Mouse (Mus musculus) hindbrain, embryonic 12.5 days (tissue): ENCODE results near the gene Olfr1089. TPM values are rescaled to one million over a fixed set of nuclear protein-coding genes. Genes with fewer than 3 reads are reported as not detected.

ENCODE experiments used
- ATAC-seq: fragments of 200-750 bp; cut with Nextera tagmentation; 2 replicates; pipeline ENCODE4 v1.8.0; 2017; ENCODE audit warnings: moderate TSS enrichment; ENCODE audit not compliant: low FRiP score
- H3K27ac ChIP-seq: fragments of 300-500 bp; sonication (generic); 2 replicates; pipeline ENCODE4 v1.5.1; 2016; ENCODE audit warnings: mild to moderate bottlenecking
- H3K27me3 ChIP-seq: fragments of 300-500 bp; sonication (generic); 2 replicates; pipeline ENCODE4 v1.6.1; 2016; ENCODE audit warnings: mild to moderate bottlenecking
- H3K36me3 ChIP-seq: fragments of 300-500 bp; sonication (generic); 2 replicates; pipeline ENCODE4 v1.6.1; 2016; ENCODE audit warnings: mild to moderate bottlenecking
- H3K4me1 ChIP-seq: fragments of 300-500 bp; sonication (generic); 2 replicates; pipeline ENCODE4 v1.6.1; 2016
- H3K4me2 ChIP-seq: fragments of 300-500 bp; sonication (generic); replicated peaks from 2 replicates; pipeline ENCODE4 v1.6.1; 2016; ENCODE audit warnings: mild to moderate bottlenecking
- H3K4me3 ChIP-seq: fragments of 300-500 bp; sonication (generic); 2 replicates; pipeline ENCODE4 v1.5.1; 2016; ENCODE audit warnings: mild to moderate bottlenecking
- H3K9ac ChIP-seq: fragments of 300-500 bp; sonication (generic); 2 replicates; pipeline ENCODE4 v1.6.1; 2016; ENCODE audit warnings: mild to moderate bottlenecking, moderate library complexity
- H3K9me3 ChIP-seq: fragments of 300-500 bp; sonication (generic); replicated peaks from 2 replicates; pipeline ENCODE4 v1.6.1; 2016; ENCODE audit warnings: mild to moderate bottlenecking
- WGBS: fragments of 180-500 bp; shearing (Covaris S2); methylation state at CpG from one replicate; pipeline ENCODE4 v1.1.7; 2016; 5-methylcytosine and 5-hydroxymethylcytosine counted together
- polyA plus RNA-seq: library from polyadenylated mRNA; unstranded; fragments of >200 nt; fragmentation: Nextera tagmentation; extraction: Ambion mirVana; gene quantifications from 2 replicates; pipeline ENCODE4 v1.2.1, GENCODE M21; 2016

Olfr1089 gene
- polyA plus RNA-seq = not detected in 2 replicates

GRCm38 (mm10) chr2:86733601-86734000 is at the start of gene Olfr1089:
Olfr1089 (minus strand) TSS chr2:86733701.
- H3K27me3 ChIP-seq = no peaks in the 10 kb centered on the region
- no peak within 1 kb of the TSS for H3K4me3 ChIP-seq
- H3K9ac ChIP-seq = no peak within 1 kb of the TSS
- no peak for ATAC-seq
- H3K9me3 ChIP-seq = no peaks in the 10 kb centered on the region
- no peak within 1 kb of the TSS for H3K4me2 ChIP-seq
- no peak within 1 kb of the TSS for H3K27ac ChIP-seq
- H3K4me1 ChIP-seq = no peaks in the 10 kb centered on the region
- no peaks in the 10 kb centered on the region for H3K36me3 ChIP-seq

DNA sequence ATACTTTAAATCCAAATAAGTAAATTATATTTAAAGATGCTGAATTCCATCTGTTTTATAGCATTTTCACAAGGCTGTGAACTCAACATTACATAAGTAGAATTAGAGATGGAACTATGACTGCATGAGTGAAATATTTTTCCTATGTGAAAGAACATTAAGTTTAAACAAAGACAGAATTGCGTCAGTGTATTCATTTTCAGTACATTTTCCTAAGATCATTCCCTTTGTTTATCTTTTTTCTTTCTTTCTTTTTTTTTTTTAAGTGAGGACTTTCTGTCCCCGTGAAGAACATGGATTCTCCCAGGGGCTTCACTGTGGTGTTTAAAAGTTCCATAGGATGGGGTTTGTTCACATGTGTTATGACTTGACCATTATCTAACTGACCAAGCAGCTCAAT is 48.7 kb upstream of the Olfr1089 start, which contains the start of gene Olfr1093:
Olfr1093 (plus strand) TSS at position 301 of the 400 bp plus-strand sequence.
- H3K4me3 ChIP-seq = no peak within 1 kb of the TSS
- no peaks in the 10 kb centered on the region for H3K4me1 ChIP-seq
- ATAC-seq = no peak
- H3K9me3 ChIP-seq = no peaks in the 10 kb centered on the region
- H3K36me3 ChIP-seq = no peaks in the 10 kb centered on the region
- no peak within 1 kb of the TSS for H3K9ac ChIP-seq
- no peak within 1 kb of the TSS for H3K27ac ChIP-seq
- no peaks in the 10 kb centered on the region for H3K27me3 ChIP-seq
- WGBS = 85% methylated on average over 2 of the region's 2 CpGs
- H3K4me2 ChIP-seq = no peak within 1 kb of the TSS

- Histone ChIP-seq H3K9me3 (no peaks in the 10 kb centered on the region), H3K4me2 (no peak overlapping the region), H3K4me1 (no peaks in the 10 kb centered on the region), H3K27ac (no peak overlapping the region), H3K27me3 (no peaks in the 10 kb centered on the region), H3K4me3 (no peak overlapping the region), H3K36me3 (no peaks in the 10 kb centered on the region), H3K9ac (no peak overlapping the region)
- ATAC-seq = no peak
- 96% methylated on average over 6 of the region's 6 CpGs for WGBS
Observed at GRCm38 (mm10) chr2:86761050-86761449, 27.5 kb upstream of the Olfr1089 start.

GRCm38 (mm10) chr2:86758893-86759292 is 25.4 kb upstream of the Olfr1089 start, which contains the start of gene Olfr1090:
Olfr1090 (minus strand) TSS chr2:86758993.
- H3K27ac ChIP-seq = no peak within 1 kb of the TSS
- H3K4me2 ChIP-seq = no peak within 1 kb of the TSS
- H3K9me3 ChIP-seq = no peaks in the 10 kb centered on the region
- no peaks in the 10 kb centered on the region for H3K4me1 ChIP-seq
- H3K9ac ChIP-seq = no peak within 1 kb of the TSS
- no peak within 1 kb of the TSS for H3K4me3 ChIP-seq
- ATAC-seq = no peak
- no peaks in the 10 kb centered on the region for H3K27me3 ChIP-seq
- no peaks in the 10 kb centered on the region for H3K36me3 ChIP-seq
- WGBS = 100% methylated on average over 1 of the region's 1 CpGs

DNA sequence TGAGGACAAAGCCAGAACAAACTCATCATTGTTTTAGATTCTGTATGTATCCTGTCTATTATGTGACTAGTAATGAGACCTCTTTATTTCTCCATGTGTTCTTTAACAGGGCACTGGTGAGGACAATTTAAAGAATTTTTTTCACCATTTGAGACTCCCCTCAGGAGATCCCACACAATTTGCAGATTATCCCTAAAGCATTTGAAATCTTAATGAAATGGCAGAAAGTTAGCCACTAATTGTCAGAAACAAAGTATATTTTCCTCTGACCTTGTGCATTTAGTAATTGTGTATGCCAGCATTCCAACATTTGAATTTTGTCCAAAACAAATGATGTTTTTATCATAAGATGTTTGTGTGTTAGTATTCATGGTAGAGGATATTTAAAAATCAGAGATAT is 35.2 kb downstream of the Olfr1089 start, which contains the start of gene Olfr1087:
Olfr1087 (minus strand) TSS at position 101 of the 400 bp plus-strand sequence.
- Histone ChIP-seq H3K9ac (no peak within 1 kb of the TSS), H3K27me3 (no peaks in the 10 kb centered on the region), H3K4me2 (no peak within 1 kb of the TSS), H3K36me3 (no peaks in the 10 kb centered on the region), H3K27ac (no peak within 1 kb of the TSS), H3K9me3 (no peaks in the 10 kb centered on the region), H3K4me3 (no peak within 1 kb of the TSS), H3K4me1 (no peaks in the 10 kb centered on the region)
- no peak for ATAC-seq

Other genes with a start within 250 kb of the Olfr1089 start
- gene Olfr228, start 246.3 kb downstream of the Olfr1089 start, polyA plus RNA-seq = not detected in 2 replicates
- not detected in 2 replicates for gene Olfr1076, start 225.2 kb downstream of the Olfr1089 start, polyA plus RNA-seq
- not detected in 2 replicates for gene Olfr1079, start 191.2 kb downstream of the Olfr1089 start, polyA plus RNA-seq
- not detected in 2 replicates for gene Olfr1080, start 175.5 kb downstream of the Olfr1089 start, polyA plus RNA-seq
- not detected in 2 replicates for gene Olfr1082, start 134.7 kb downstream of the Olfr1089 start, polyA plus RNA-seq
- gene Olfr1084, start 94.0 kb downstream of the Olfr1089 start, polyA plus RNA-seq = not detected in 2 replicates
- gene Olfr1085, start 71.7 kb downstream of the Olfr1089 start, polyA plus RNA-seq = not detected in 2 replicates
- not detected in 2 replicates for gene Olfr1086, start 53.6 kb downstream of the Olfr1089 start, polyA plus RNA-seq
- not detected in 2 replicates for gene Olfr1087, start 35.3 kb downstream of the Olfr1089 start, polyA plus RNA-seq
- not detected in 2 replicates for gene Olfr1090, start 25.3 kb upstream of the Olfr1089 start, polyA plus RNA-seq
- not detected in 2 replicates for gene Olfr1093, start 48.8 kb upstream of the Olfr1089 start, polyA plus RNA-seq
- gene Olfr141, start 76.3 kb upstream of the Olfr1089 start, polyA plus RNA-seq = not detected in 2 replicates
- not detected in 2 replicates for gene Olfr1094, start 91.0 kb upstream of the Olfr1089 start, polyA plus RNA-seq
- gene Olfr1095, start 118.0 kb upstream of the Olfr1089 start, polyA plus RNA-seq = not detected in 2 replicates
- gene Gm13723, start 141.1 kb upstream of the Olfr1089 start, polyA plus RNA-seq = not detected in 2 replicates
- gene Olfr1097, start 158.5 kb upstream of the Olfr1089 start, polyA plus RNA-seq = not detected in 2 replicates
- not detected in 2 replicates for gene Olfr1098, start 190.8 kb upstream of the Olfr1089 start, polyA plus RNA-seq
- gene Olfr1099, start 227.0 kb upstream of the Olfr1089 start, polyA plus RNA-seq = not detected in 2 replicates
- not detected in 2 replicates for gene Olfr1100, start 246.3 kb upstream of the Olfr1089 start, polyA plus RNA-seq